Mouse (Mus musculus): ENCODE results near the gene Limd1.

Gene Limd1

DNA sequence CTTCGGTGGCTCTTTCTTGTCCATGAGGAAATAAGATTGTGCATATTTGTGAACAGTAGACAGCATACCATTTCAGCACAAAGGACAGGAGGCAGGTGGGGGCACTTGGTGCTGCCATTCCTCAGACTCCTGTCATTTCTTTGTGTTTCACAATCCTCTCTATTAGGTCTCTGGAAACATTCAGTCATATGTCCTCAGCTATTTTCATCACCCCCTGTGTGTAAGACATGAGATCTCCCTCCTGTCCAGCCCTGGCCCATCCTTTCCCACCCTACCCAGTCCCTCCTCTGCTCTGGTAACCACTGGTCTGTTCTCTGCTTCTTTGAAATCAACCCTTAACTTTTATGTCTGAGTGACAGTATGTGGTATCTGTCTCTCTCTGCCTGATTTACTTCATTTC lies 5.1 kb downstream of the Limd1 start:
- in situ Hi-C loops (cut with MboI), result loop anchor here (5.0 kb wide), 1 partner anchor 39 kb away; no protein-coding TSS in a partner anchor

DNA sequence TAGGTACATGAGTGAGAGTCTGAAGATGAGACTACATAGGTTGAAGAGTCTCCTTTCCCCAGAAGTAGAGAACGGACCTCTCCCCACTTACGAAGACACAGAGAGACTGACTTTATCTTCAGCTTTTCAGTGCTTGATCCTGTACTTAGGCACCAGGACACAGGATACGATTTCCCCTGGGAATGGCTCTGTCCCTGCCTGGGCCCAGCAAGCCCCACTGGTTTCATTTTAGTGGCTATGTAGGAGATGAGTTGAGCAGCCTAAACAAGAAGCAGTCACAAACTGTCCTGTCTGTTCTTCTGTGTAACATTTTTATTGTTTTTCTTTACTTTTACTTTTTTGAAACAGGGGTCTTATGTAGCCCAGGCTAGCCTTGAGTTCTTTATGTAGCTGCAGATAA lies 6.3 kb downstream of the Limd1 start:
- in situ Hi-C loops (cut with MboI), result loop anchor here (5.0 kb wide), 1 partner anchor 37 kb away; no protein-coding TSS in a partner anchor

DNA sequence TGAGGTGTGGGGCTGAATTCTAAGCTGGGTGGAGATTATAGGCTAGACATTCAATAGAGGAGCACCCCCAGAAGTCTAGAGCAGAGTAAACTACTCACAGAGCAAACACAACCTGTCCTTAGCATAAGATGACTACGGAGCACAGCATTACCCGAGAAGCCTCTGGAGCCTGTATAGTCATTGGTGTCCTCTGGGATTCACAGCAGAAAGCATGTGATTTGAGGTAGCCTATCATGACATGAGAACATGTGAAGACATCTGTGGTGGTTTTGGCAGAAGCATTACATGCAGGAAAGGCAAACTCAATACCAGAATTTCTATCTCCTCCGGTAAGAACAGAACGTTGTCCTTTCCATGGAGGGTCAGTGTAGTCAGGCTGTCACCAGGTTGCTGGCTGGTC lies 7.1 kb downstream of the Limd1 start:
- in situ Hi-C loops (cut with MboI), result no loop called here

DNA sequence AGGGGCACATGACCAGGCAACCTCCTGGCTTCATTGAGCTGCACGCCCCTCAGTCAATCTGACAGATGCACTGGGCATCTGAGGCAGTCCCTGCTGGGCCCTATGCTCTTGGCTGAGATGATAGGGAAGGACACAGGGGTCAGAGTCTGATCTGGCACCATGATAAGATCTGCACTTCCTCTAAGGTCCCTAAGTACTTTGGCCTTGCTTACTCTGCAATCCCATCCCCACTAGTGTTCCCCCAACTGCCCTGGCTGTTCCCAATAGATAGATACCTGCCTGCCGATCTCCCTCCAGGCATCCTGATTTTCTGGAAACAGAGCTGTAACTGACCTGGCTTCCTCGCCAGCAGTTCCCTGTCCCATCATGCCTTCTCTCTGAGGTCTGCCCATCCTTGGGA lies 8.1 kb downstream of the Limd1 start:
- in situ Hi-C loops (cut with MboI), result no loop called here

DNA sequence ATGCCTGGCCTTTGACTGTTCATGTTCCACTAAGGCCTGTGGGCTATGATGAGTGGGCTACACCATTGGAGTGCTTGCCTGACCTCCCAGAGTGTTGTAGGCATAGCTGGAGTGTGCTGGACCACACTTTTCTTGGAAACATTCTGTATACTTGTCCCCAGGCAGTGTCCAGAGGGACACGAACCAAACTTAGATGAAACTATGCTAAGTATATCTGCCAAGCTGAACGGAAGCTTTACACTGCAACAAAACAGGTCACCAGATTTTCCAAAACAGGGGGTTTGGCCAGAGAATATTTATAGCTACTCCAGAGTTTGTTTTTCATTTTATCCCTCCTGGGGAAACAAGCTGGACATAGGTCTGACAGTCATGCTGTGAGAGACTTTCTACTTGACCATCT lies 10.6 kb downstream of the Limd1 start:
- in situ Hi-C loops (cut with MboI), result no loop called here

DNA sequence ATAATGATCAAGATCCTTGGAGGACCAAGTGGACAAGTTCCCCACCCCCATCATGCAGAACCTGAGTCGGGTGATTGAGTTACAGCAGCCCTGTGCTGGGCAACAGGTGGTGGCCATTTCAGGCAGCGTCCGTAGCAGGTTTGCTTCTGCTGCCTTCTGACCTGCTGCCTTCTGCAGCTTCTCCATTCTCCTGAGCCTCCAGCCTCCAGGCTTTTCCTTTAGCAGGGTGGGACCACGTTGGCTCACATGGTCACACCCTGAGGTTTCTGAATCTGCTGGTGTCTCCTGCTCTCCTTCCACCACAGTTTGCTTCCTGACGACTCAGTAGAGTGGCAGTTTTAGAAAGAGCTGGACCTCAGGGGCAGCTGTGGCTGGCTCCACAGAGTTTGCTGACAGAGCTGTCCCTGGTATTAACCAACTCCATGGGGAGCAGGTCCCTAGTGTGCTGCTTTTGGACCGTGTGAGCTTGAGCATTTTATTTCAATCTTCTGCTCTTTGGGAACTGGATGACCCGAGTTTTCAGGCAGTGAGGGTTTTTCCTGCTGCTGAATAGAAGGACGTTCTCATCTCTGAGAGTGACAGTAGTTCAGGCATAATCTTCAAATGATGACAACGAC lies 11.3 kb downstream of the Limd1 start:
- in situ Hi-C loops (cut with MboI), result no loop called here

DNA sequence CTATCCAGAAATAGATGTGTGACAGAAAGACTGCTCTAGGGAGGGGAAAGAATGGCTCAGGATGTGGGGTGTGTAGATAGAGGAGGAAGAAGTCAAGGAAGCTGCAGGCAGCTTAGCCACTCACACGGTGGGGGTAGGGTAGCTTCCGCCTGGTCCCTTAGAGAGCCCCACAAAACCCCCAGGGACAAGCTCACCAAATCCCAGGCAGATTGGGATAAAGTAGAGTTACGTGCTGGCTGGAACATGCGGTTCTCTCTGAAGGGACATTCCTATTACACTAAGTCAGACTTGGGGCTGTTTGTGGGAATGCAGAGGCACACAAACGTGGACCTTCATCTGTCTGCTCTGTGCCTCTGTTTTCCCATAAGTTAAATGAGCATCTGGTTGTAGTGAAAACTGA lies 12.4 kb downstream of the Limd1 start:
- in situ Hi-C loops (cut with MboI), result no loop called here

DNA sequence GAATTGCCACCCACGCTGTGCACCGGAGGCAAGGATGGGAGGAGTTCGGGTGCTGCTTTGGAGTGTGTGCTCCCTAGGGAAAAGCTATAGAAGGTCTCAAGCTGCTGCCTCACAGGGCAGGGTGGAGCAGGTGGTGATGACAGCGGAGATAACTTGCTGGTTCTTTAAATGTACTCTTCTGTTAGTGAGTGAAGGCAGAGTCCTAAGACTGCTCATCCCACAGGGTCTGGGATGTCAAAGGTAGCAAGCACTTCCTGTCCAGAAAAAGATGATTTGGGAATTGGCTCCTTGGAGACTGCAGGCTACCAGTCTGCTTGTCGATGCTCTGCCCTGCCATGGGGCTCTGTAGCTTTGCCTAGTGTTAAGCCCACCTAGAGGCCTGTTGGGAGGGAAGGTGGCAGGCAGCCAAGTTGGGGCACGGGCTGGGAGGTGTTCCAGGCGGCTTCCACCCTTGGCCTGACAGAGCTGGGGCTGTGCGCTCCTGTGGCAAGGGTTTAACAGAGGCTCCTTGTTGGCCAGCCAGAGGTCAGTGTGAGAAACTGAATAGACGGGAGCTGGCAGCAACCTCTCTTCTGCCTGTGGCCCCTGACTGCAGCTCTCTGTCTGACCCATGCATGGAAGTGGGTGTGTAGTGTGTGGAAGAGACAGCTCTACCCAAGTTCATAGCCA lies 13.5 kb downstream of the Limd1 start:
- in situ Hi-C loops (cut with MboI), result no loop called here

DNA sequence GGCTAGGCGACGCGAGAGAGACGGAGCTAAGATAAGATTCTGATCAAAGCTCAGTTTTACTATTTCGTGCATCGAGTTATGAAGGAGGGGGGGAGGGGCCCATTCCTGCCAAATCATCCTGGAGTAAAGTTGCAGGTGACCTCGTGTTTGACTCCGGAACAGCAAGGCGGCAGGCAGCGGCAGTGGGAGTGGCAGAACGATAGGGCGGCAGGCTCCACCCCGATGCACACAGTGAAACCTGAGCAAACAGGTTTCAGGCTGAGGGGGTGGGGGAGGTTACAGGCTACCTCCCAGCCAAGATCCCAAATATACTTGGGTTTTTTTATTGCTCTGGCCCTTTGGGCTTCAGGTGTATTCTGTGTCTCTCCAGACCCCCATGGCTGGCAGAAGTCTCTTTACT lies 18.2 kb downstream of the Limd1 start:
- in situ Hi-C loops (cut with MboI), result no loop called here

DNA sequence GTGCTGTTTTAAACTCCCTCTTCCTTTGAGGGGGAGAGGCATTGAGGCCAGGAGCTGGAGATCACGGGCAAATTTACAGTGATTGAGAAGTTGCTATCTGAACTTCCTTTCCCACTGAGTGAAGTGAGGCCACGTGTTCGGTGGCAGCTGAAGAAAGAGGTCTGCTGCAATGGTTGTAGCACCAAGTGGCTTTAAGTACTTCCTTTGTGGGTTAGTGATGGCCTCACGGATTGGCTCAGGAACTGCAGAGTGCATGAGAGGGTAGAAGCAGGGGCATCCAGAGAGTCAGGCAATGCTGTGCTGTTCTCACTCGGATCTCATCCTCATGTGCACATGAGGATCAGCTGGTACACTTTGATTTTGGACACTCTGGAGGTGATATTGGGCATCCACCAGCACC lies 19.4 kb downstream of the Limd1 start:
- in situ Hi-C loops (cut with MboI), result no loop called here

DNA sequence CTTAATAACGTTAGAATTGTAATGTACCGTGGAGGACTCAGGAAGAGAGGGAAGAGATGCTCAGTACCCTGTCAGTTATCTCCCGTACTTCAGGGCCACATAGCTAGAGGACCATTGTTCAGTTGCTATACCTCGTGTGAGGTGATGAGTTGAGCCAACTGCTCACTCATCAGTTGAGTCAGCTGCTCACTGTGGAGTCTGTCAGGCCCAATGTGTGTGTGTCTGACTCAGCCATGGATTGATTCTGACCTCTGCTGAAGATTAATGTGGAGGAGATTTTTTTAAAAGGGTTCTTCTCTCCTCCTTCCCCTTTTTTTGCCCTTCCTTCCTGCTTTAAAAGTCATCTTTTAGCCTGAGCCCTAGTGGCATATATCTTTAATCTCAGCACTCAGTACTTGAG lies 22.0 kb downstream of the Limd1 start:
- in situ Hi-C loops (cut with MboI), result no loop called here

DNA sequence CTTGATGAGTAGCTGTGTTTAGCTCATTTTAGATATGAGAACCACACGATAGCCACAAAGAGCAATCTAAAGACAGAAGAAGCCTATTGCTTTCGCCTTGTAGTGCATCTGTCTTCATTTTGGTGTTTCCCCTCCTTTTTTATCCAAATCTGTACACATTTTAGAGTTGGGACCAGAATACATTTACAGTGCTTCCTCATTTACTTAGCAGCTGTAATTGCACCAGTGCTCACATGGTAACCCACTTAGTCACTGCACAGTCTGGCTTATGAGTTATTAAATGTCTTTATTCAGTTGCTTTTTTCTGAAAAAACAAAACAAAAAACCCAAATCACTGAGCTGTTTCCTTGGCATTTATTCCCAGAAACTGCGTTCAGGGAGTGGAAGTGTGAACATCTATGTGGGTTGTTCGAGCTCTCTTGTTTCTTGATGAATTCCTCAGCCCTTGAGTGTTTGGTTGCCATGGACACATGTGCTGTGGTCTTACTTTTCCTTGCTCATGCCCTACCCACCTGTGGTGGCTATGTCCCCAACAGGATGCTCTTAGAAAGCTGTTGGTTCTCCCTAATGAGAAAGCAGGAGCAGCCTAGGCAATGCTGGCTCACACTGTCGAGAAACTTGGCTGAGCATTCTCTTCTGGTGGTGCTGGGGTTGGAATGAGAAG lies 24.8 kb downstream of the Limd1 start:
- in situ Hi-C loops (cut with MboI), result no loop called here

DNA sequence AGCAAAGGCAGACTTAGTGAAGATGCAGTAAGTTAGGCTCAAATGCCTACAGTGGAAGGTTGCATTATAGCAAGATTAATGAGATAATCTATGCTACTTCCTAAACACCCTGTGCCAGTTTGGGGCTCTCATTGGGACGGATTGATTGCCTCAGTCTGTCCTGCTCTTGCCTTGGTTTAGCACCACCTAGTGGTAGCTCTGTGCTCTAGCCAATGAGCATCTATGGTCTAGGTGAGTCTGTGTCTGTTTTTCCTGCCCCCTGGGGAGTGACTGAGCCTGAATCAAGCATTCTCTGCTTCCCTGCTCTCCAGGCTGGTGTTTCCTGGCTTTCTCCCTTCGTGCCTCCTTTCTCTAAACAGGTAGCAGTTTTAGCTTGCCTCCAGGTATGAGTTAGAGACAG lies 25.8 kb downstream of the Limd1 start:
- in situ Hi-C loops (cut with MboI), result no loop called here

DNA sequence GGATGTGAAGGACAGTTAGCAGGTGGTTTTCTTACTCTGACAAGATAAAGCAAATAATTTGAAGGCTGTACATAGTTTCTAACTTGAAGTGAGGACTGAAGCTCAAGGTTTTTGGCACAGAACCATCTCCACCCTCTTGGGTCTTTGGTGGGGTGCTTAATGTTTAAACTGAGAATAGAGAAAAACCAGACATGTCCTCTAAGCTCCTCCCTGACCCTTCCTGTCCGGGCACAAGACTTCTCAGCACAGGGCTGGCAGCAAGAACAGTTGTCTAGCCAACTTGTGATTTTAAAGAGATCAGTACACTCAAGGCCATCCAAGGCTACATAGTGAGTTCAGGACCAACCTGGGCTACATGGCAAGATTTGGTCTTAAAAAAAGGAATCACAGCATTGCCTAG lies 27.1 kb downstream of the Limd1 start:
- in situ Hi-C loops (cut with MboI), result no loop called here

DNA sequence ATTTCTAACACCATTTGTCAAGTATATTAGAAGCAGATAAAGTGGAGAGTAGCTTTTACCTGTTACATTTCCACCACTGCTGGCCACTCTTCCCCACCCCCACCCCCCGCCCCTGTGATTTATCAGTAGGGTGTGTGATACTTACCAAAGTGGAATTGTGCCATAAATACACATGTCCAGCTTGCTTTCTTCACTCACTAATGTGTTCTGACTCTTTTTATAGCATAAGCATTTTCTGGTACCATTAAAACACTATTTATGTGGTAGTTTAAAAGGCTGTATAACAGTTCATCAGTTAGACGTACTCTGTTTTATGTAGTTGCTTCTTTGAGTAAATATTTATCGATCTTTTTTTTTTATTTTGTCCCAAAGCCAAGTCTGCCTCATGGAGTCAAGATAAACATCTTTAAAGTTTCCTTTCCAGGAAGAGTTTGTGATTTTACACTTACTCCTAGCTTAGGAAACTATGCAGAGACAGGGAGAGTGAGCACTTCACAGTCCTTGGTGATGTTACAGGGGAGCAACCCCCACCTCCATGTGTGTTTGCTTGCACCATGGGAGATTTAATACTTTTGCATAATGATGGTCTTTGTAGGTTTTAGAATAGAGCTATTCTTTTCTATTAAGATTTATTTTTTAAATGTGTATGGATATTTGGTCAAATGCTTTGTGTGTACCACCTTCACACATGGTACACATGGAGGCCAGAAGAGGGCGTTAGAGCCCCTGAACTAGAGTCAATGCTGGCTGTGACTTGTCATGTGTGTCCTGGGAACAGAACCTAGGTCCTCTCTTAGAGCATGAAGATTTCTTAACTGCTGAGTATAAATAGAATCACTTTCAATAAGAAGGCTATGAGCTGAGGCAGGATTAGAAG lies 28.0 kb downstream of the Limd1 start:
- in situ Hi-C loops (cut with MboI), result no loop called here

DNA sequence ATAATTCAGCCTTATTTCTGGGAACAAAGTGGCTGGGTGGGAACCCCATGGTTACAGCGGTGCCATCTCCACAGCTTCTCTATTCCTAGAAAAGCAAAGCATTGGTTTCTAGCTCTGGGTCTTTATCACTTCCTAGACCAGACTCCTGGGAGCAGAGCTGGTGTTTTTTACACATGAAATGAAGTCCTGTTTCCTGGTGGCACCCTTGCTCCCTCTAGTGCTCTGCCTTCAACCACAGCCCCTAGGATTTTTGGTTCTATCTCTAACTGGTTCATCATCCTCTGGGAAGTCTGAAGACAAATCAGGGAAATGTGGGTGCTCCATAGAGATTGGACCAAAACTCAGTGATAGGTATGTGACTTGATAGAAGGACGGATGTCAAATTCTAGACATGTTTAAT lies 28.9 kb downstream of the Limd1 start:
- in situ Hi-C loops (cut with MboI), result no loop called here

DNA sequence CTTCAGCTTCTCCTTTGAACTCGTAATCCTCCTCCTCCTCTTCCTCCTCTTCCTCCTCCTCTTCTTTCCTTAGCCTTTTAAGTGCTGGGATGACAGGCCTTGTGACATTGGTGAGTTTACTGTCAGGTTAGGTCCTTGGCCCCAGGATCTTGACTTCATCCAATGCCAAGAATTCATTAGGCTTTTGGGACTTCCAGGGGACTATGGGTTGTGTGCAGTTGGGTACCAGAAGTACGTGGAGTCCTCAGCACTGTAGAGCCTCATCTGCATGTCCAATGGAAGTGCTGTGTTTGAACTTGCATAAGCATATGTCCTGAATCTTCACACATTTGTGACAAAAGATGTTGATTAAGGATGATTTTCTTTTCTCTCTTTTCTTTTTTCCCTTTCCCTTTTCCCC lies 30.5 kb downstream of the Limd1 start:
- in situ Hi-C loops (cut with MboI), result no loop called here

DNA sequence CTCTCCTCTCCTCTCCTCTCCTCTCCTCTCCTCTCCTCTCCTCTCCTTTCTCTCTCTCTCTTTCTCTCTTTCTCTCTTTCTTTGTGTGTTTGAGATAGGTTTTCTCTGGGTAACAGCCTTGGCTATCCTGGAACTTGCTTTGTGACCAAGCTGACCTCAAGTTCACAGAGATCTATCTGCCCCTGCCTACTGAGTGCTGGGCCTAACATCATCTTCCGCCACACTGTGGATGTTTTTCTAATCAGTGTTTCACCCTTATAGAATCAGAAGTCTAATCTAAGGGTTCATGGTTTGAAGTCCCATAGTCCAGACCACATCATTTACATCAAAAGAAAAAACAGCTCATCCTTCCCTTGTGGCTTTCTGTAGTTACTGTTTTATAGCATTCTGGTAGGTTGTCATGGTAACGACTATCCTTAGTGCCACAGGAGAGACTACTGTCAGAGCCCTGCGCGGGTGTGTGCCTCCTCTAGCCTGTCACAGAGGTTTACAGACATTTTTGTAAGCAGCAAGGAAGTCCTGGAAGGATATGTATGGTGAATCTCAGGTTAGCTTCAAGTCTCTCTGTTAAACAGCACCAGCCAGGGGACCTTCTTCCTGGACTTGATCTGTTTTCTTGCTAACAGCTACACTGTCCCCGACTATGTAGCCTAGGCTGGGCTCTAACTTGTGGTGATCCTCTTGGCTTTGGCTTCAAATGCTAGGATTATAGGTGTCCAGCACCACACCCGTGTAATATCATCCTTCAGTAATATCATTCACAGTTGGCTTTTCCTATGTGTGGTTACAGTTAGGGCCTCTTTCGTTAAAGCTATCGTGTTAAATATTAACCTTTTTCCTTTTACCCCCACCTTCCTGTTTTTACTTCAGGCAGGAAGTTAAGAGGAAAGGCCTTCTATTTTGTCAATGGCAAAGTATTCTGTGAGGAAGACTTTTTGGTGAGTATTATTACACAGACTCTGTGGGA lies 31.4 kb downstream of the Limd1 start:
- in situ Hi-C loops (cut with MboI), result no loop called here

DNA sequence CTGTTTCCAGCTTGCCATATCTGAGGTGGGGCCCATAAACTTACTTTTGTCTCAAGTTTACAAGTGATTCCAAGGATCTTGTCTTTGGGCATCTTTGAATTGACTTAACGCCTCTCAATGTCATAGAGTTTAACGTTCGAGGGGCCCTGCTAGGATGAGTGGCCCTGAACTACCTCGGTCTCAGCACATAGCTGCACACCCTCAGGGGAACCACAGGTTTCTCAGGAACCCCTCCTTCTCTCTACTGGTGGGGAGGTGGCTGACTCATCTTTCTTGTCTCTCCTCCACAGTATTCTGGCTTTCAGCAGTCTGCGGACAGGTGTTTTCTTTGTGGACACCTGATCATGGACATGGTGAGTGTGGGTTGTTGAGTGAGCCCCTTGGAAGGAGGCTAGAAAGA lies 32.4 kb downstream of the Limd1 start:
- in situ Hi-C loops (cut with MboI), result no loop called here

DNA sequence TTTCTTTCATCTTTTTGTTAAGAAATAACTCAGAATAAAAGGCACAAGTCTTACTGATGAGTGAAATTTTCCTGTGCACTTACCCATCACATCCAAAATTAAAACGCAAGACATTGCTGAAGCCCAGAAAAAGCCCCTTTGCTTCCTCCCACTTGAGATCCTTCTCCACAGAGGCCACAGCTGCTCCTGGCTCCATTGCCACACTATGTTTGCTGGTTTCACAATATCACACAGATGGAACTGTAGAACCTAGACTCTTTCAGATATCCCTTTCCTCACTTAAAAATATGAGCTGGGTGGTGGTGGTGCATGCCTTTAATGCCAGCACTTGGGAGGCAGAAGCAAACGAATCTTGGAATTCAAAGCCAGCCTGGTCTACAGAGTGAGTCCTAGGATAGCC lies 34.0 kb downstream of the Limd1 start:
- in situ Hi-C loops (cut with MboI), result no loop called here

DNA sequence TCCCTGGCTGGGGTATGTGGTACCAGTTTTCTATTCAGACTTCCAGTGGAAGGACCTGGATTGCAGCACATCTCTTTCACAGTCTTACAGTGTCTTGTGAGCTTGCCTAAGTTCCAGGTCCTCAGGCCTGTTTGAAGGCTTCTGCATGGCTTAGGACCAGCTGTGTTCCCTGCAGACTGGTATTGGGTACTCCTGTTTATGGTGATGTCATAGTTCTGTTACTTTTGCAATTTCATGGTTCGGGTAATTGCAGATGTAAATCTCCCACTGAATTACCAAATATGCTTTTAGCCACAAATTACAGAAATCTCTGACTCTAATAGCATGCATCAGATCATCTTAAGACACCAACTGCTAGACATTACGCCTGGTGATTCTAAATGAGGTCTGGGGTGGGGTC lies 36.6 kb downstream of the Limd1 start:
- in situ Hi-C loops (cut with MboI), result no loop called here

Measured in mature B cell (primary cell).